Comparison of ENCODE assay signal across 8 mouse cellular contexts in the genomic region with DNA sequence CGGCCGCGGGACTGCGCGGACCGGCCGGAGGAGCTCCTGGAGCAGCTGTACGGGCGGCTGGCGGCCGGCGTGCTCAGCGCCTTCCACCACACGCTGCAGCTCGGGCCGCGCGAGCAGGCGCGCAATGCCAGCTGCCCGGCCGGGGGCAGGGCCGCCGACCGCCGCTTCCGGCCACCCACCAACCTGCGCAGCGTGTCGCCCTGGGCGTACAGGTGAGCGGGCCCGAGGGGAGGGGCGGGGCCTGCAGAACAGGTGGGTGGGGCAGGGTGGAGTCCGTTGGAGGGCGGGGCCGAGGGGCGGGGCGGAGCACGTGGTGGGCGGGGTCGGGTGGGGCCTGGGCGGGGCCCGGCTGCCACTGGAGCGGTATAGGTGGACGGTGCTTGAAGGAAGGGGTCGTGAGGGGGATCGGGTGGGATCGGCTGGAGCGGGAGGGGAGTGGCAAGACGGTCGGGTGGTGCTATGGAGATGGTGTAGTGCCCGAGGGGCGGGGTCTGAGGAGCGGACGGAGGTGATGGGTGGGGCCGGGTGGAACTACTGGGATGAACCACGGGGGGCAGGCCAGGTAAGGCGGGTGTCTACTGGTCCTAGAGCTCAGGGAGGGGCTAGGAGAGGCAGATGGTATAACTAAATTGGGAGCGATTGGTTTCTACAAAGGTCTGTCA. TPM values are rescaled to one million over a fixed set of nuclear protein-coding genes. Genes with fewer than 3 reads are reported as not detected.
DNase-seq lines count a peak whose midpoint lies in the region; ATAC-seq and TF ChIP-seq lines count a peak whose summit lies in the region.

No protein-coding gene starts in this region.

- peak overlapping the region; percentile 58 for H3K4me3 ChIP-seq in limb, embryonic 11.5 days (ENCODE audit: low read depth, low read length)
- H3K4me3 ChIP-seq in midbrain, embryonic 11.5 days (ENCODE audit: low read depth, low read length): peak overlapping the region; percentile 78
- H3K4me3 ChIP-seq in small intestine, adult 2 months (ENCODE audit: low read depth, low read length): peak overlapping the region; percentile 65

- no peak overlapping the region; the same call in 1 of the 2 replicates for H3K27ac ChIP-seq in limb, embryonic 11.5 days (replicated peaks; ENCODE audit: low read depth, low read length)
- H3K27ac ChIP-seq in midbrain, embryonic 11.5 days (ENCODE audit: low read depth, low read length): no peak overlapping the region
- H3K27ac ChIP-seq in small intestine, adult 2 months (ENCODE audit: insufficient read depth, low read depth, low read length): no peak overlapping the region

- TF ChIP-seq POLR2A in small intestine, adult 2 months (IDR thresholded peaks at IDR 0.05; ENCODE audit: low read depth, low read length): no peak

- H3K4me2 ChIP-seq in limb, embryonic 11.5 days (ENCODE audit: low read depth, severe bottlenecking): peak overlapping the region; percentile 93
- peak overlapping the region; percentile 85 for H3K4me2 ChIP-seq in midbrain, embryonic 11.5 days

- under 1% methylated on average over 45 of the region's 60 CpGs for WGBS in limb, embryonic 11.5 days
- under 1% methylated on average over 36 of the region's 60 CpGs for WGBS in midbrain, embryonic 11.5 days
- WGBS in small intestine, adult 2 months: 2% methylated on average over 60 of the region's 60 CpGs

- H3K9ac ChIP-seq in limb, embryonic 11.5 days (ENCODE audit: low read length): peak overlapping the region; percentile 65
- peak overlapping the region; percentile 68 for H3K9ac ChIP-seq in midbrain, embryonic 11.5 days (ENCODE audit: low read length)

- DNase-seq in adrenal gland, adult 2 months: peak; percentile 85
- peak; percentile 59 for DNase-seq in embryo, embryonic 10 days (ENCODE audit: low spot score)
- peak; percentile 60 for DNase-seq in gastrocnemius, postnatal 25 days
- DNase-seq in kidney, adult 11 months: peak; percentile 75
- DNase-seq in limb, embryonic 11.5 days (ENCODE audit: low spot score): peak; percentile 81
- DNase-seq in midbrain, embryonic 11.5 days (ENCODE audit: low spot score, missing footprints): peak; percentile 93

- H3K27me3 ChIP-seq in limb, embryonic 11.5 days (ENCODE audit: control insufficient read depth, insufficient read depth, low read length): 0 out of 2 replicates have a peak, but pooled peaks cover 2% of the 10 kb centered on the region
- peaks cover 26% of the 10 kb centered on the region for H3K27me3 ChIP-seq in midbrain, embryonic 11.5 days (ENCODE audit: control insufficient read depth, insufficient read depth, low read length)
- no peaks in the 10 kb centered on the region for H3K27me3 ChIP-seq in small intestine, adult 2 months (ENCODE audit: control insufficient read depth, insufficient read depth, low read length)

- H3K9me3 ChIP-seq in limb, embryonic 11.5 days (ENCODE audit: control insufficient read depth, low read length): no peaks in the 10 kb centered on the region
- H3K9me3 ChIP-seq in midbrain, embryonic 11.5 days (ENCODE audit: control insufficient read depth, low read length): no peaks in the 10 kb centered on the region

- H3K4me1 ChIP-seq in limb, embryonic 11.5 days (ENCODE audit: control insufficient read depth, insufficient read depth, low read length): peaks cover 3% of the 10 kb centered on the region; the same call in 1 of the 2 replicates
- H3K4me1 ChIP-seq in midbrain, embryonic 11.5 days (ENCODE audit: control insufficient read depth, insufficient read depth, low read length): peaks cover 8% of the 10 kb centered on the region
- H3K4me1 ChIP-seq in small intestine, adult 2 months (ENCODE audit: control insufficient read depth, insufficient read depth, insufficient read length, low read length): peaks cover 3% of the 10 kb centered on the region; the same call in 1 of the 2 replicates

- peak; percentile 86 for ATAC-seq in limb, embryonic 11.5 days (ENCODE audit: insufficient number of reproducible peaks, low FRiP score, low TSS enrichment, low read depth)
- ATAC-seq in midbrain, embryonic 11.5 days (ENCODE audit: low FRiP score): peak; percentile 87
- no peak for ATAC-seq in erythroid progenitor cell, adult 5-6 weeks (replicated peaks; ENCODE audit: low FRiP score, poor library complexity, severe bottlenecking)

- peak; percentile 21; the same call in 1 of the 2 replicates for TF ChIP-seq CTCF in small intestine, adult 2 months (IDR thresholded peaks at IDR 0.05; ENCODE audit: extremely low read depth, insufficient read length, insufficient replicate concordance, low read depth, low read length)

- H3K36me3 ChIP-seq in limb, embryonic 11.5 days (ENCODE audit: control insufficient read depth, insufficient read depth, low read length): no peaks in the 10 kb centered on the region
- H3K36me3 ChIP-seq in midbrain, embryonic 11.5 days (ENCODE audit: control insufficient read depth, insufficient read depth, low read length): no peaks in the 10 kb centered on the region
- H3K36me3 ChIP-seq in small intestine, adult 2 months (ENCODE audit: control insufficient read depth, insufficient read depth, low read length): no peaks in the 10 kb centered on the region

RNA-seq across cellular contexts. Expression of a gene that starts 0.9 kb away (rescaled TPM):
- 1 to 10 TPM; 2.0 to 2.6 TPM for total RNA-seq in adrenal gland, adult 2 months (2021)
- polyA plus RNA-seq in adrenal gland, adult 2 months (2012; rRNA removed): 19.4 and 23.9 TPM in 2 replicates
- 1 to 10 TPM; 1.6 to 2.6 TPM for total RNA-seq in gastrocnemius, postnatal 25 days (2021)
- polyA plus RNA-seq in limb, embryonic 11.5 days (2014; fragmentation: Nextera tagmentation; extraction: Ambion mirVana): 1.1 and 1.3 TPM in 2 replicates
- 1.5 and 1.7 TPM in 2 replicates for polyA plus RNA-seq in midbrain, embryonic 11.5 days (2014; fragmentation: Nextera tagmentation; extraction: Ambion mirVana)
- 5.6 and 7.1 TPM in 2 replicates for polyA plus RNA-seq in small intestine, adult 2 months (2012; rRNA removed)
- not detected in 2 replicates for total RNA-seq in erythroid progenitor cell, adult 5-6 weeks (2015; ENCODE audit: low replicate concordance)
- not detected in 2 replicates for total RNA-seq in erythroid progenitor cell, adult 5-6 weeks (2017; ENCODE audit: low replicate concordance)

RNA-seq across cellular contexts. Expression of a gene that starts 45.9 kb away (rescaled TPM):
- 10 to 100 TPM; 28.4 to 29.4 TPM for total RNA-seq in adrenal gland, adult 2 months (2021)
- 5.1 and 5.7 TPM in 2 replicates for polyA plus RNA-seq in adrenal gland, adult 2 months (2012; rRNA removed)
- 10 to 100 TPM; 23.2 to 24.2 TPM for total RNA-seq in gastrocnemius, postnatal 25 days (2021)
- polyA plus RNA-seq in limb, embryonic 11.5 days (2014; fragmentation: Nextera tagmentation; extraction: Ambion mirVana): 106 and 108 TPM in 2 replicates
- polyA plus RNA-seq in midbrain, embryonic 11.5 days (2014; fragmentation: Nextera tagmentation; extraction: Ambion mirVana): 82.0 and 87.2 TPM in 2 replicates
- polyA plus RNA-seq in small intestine, adult 2 months (2012; rRNA removed): 3.0 and 3.8 TPM in 2 replicates
- 7.9 and 10.9 TPM in 2 replicates for total RNA-seq in erythroid progenitor cell, adult 5-6 weeks (2015; ENCODE audit: low replicate concordance)
- total RNA-seq in erythroid progenitor cell, adult 5-6 weeks (2017; ENCODE audit: low replicate concordance): not detected in 2 replicates

Comparison
In these comparisons a context has a peak if more than half of its experiments do, and no peak if none do; other contexts are left out.
1. RNA of a gene that starts 45.9 kb away (polyA plus RNA-seq): 106 to 108 TPM in limb, embryonic 11.5 days and 82.0 to 87.2 TPM in midbrain, embryonic 11.5 days; 5.1 to 5.7 TPM in adrenal gland, adult 2 months and 3.0 to 3.8 TPM in small intestine, adult 2 months; every median in the first group is over 10 times any median in the second.
2. Peak in every context shown above with its lines, with median percentiles within 50 percentile points of each other: DNase-seq and H3K4me3 ChIP-seq.